Mouse (Mus musculus): ENCODE results near the gene Psmb7. TPM values are rescaled to one million over a fixed set of nuclear protein-coding genes. Genes with fewer than 3 reads are reported as not detected.

The Psmb7 gene
- polyA plus RNA-seq, 1 experiment, result 99.0 TPM

DNA sequence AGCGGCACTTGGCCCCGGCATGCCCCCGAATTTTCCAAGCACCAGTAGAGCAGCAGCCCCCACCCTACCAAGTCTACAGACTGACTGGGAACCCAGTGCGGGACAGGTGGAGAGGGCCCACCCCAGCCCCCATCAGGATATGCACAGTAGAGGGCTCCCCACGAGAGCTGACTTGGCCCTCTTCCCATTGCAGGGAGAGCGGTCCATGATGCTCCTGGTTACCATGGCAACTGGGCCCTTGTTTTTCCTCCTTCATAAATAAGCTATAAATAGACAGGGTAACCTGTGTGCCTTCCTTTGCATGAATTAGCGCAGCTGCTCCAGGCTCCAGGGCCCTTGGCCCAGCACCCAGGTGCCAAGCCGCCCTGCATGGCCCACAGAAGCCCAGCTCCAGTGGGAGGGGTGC lies 3.3 kb upstream of the Psmb7 start:
- no peaks in the 10 kb centered on the region; the same call in 1 of the 2 replicates for H3K27me3 ChIP-seq (ENCODE audit: control insufficient read depth, insufficient read depth, low read length)
- no peak for DNase-seq
- 84% methylated on average over 8 of the region's 8 CpGs for WGBS
- no peaks in the 10 kb centered on the region for H3K36me3 ChIP-seq (ENCODE audit: control insufficient read depth, insufficient read depth, low read length)
- no peak overlapping the region for H3K27ac ChIP-seq (ENCODE audit: control insufficient read depth, insufficient read depth, low read length)
- TF ChIP-seq CTCF (IDR thresholded peaks at IDR 0.05; ENCODE audit: borderline replicate concordance, control insufficient read depth, extremely low read depth, insufficient read depth, low read length, poor library complexity), result no peak
- no peak for TF ChIP-seq POLR2A (IDR thresholded peaks at IDR 0.05; ENCODE audit: control insufficient read depth, extremely low read depth, insufficient read depth, low read length, poor library complexity)
- H3K4me3 ChIP-seq (ENCODE audit: control insufficient read depth, insufficient read depth, low read length), result no peak overlapping the region
- peaks cover 5% of the 10 kb centered on the region for H3K4me1 ChIP-seq (replicated peaks; ENCODE audit: control insufficient read depth, insufficient read depth, low read length)

GRCm38 (mm10) chr2:38645936-38646335 lies 2.0 kb upstream of the Psmb7 start:
- DNase-seq, result peak; percentile 63
- 0% methylated on average over 3 of the region's 3 CpGs for WGBS
- Histone ChIP-seq H3K27me3 (ENCODE audit: control insufficient read depth, insufficient read depth, low read length) (no peaks in the 10 kb centered on the region; the same call in 1 of the 2 replicates), H3K4me3 (ENCODE audit: control insufficient read depth, insufficient read depth, low read length) (no peak overlapping the region), H3K27ac (ENCODE audit: control insufficient read depth, insufficient read depth, low read length) (no peak overlapping the region), H3K4me1 (replicated peaks; ENCODE audit: control insufficient read depth, insufficient read depth, low read length) (peaks cover 5% of the 10 kb centered on the region), H3K36me3 (ENCODE audit: control insufficient read depth, insufficient read depth, low read length) (peaks cover under 1% of the 10 kb centered on the region)
- no peak for TF ChIP-seq POLR2A (IDR thresholded peaks at IDR 0.05; ENCODE audit: control insufficient read depth, extremely low read depth, insufficient read depth, low read length, poor library complexity)
- peak; percentile 33; the same call in 1 of the 2 replicates for TF ChIP-seq CTCF (IDR thresholded peaks at IDR 0.05; ENCODE audit: borderline replicate concordance, control insufficient read depth, extremely low read depth, insufficient read depth, low read length, poor library complexity)

GRCm38 (mm10) chr2:38641761-38642160 lies 2.1 kb downstream of the Psmb7 start:
- no peak overlapping the region for H3K4me3 ChIP-seq (ENCODE audit: control insufficient read depth, insufficient read depth, low read length)
- peaks cover 28% of the 10 kb centered on the region for H3K36me3 ChIP-seq (ENCODE audit: control insufficient read depth, insufficient read depth, low read length)
- H3K4me1 ChIP-seq (replicated peaks; ENCODE audit: control insufficient read depth, insufficient read depth, low read length), result peaks cover 5% of the 10 kb centered on the region
- H3K27ac ChIP-seq (ENCODE audit: control insufficient read depth, insufficient read depth, low read length), result no peak overlapping the region
- no peak for DNase-seq
- WGBS, result 97% methylated on average over 1 of the region's 1 CpGs
- H3K27me3 ChIP-seq (ENCODE audit: control insufficient read depth, insufficient read depth, low read length), result no peaks in the 10 kb centered on the region; the same call in 1 of the 2 replicates
- no peak for TF ChIP-seq CTCF (IDR thresholded peaks at IDR 0.05; ENCODE audit: borderline replicate concordance, control insufficient read depth, extremely low read depth, insufficient read depth, low read length, poor library complexity)

- Histone ChIP-seq H3K27me3 (ENCODE audit: control insufficient read depth, insufficient read depth, low read length) (no peaks in the 10 kb centered on the region), H3K4me3 (ENCODE audit: control insufficient read depth, insufficient read depth, low read length) (no peak overlapping the region), H3K4me1 (replicated peaks; ENCODE audit: control insufficient read depth, insufficient read depth, low read length) (no peaks in the 10 kb centered on the region), H3K36me3 (ENCODE audit: control insufficient read depth, insufficient read depth, low read length) (peaks cover 64% of the 10 kb centered on the region), H3K27ac (ENCODE audit: control insufficient read depth, insufficient read depth, low read length) (no peak overlapping the region)
- WGBS, result 85% methylated on average over 4 of the region's 4 CpGs
- no peak for DNase-seq
- TF ChIP-seq CTCF (IDR thresholded peaks at IDR 0.05; ENCODE audit: borderline replicate concordance, control insufficient read depth, extremely low read depth, insufficient read depth, low read length, poor library complexity) (no peak), POLR2A (IDR thresholded peaks at IDR 0.05; ENCODE audit: control insufficient read depth, extremely low read depth, insufficient read depth, low read length, poor library complexity) (no peak)
Measured at GRCm38 (mm10) chr2:38637716-38638267, 6.1 kb downstream of the Psmb7 start.

GRCm38 (mm10) chr2:38630574-38630973 lies 13.3 kb downstream of the Psmb7 start:
- DNase-seq, result no peak
- TF ChIP-seq POLR2A (IDR thresholded peaks at IDR 0.05; ENCODE audit: control insufficient read depth, extremely low read depth, insufficient read depth, low read length, poor library complexity), result no peak
- no peak for TF ChIP-seq CTCF (IDR thresholded peaks at IDR 0.05; ENCODE audit: borderline replicate concordance, control insufficient read depth, extremely low read depth, insufficient read depth, low read length, poor library complexity)
- Histone ChIP-seq H3K36me3 (ENCODE audit: control insufficient read depth, insufficient read depth, low read length) (peaks cover 76% of the 10 kb centered on the region), H3K27ac (ENCODE audit: control insufficient read depth, insufficient read depth, low read length) (no peak overlapping the region), H3K4me1 (replicated peaks; ENCODE audit: control insufficient read depth, insufficient read depth, low read length) (no peaks in the 10 kb centered on the region), H3K4me3 (ENCODE audit: control insufficient read depth, insufficient read depth, low read length) (no peak overlapping the region), H3K27me3 (ENCODE audit: control insufficient read depth, insufficient read depth, low read length) (no peaks in the 10 kb centered on the region)
- WGBS, result 100% methylated on average over 2 of the region's 2 CpGs

DNA sequence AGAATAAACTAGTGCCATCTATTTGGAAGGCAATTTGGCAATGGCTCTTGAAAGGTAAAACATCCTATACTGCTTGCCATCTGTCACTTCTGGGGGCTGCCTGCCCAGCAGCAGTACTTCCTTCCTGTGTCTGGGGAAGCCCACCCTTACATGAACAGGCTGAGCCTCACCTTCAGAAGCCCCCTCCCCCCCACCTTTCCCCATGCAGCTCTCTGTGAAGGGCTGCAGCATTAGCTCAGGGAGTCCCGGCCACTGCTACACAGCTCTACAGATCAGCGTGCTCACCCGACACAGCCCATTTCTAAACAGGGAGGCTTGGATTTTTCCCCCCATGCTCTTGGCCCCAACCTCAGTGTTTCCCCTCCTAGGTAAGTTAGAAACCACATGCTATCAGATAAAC lies 14.4 kb downstream of the Psmb7 start:
- WGBS, result 98% methylated on average over 3 of the region's 3 CpGs
- Histone ChIP-seq H3K36me3 (ENCODE audit: control insufficient read depth, insufficient read depth, low read length) (peaks cover 65% of the 10 kb centered on the region), H3K4me3 (ENCODE audit: control insufficient read depth, insufficient read depth, low read length) (no peak overlapping the region), H3K27me3 (ENCODE audit: control insufficient read depth, insufficient read depth, low read length) (no peaks in the 10 kb centered on the region), H3K27ac (ENCODE audit: control insufficient read depth, insufficient read depth, low read length) (no peak overlapping the region), H3K4me1 (replicated peaks; ENCODE audit: control insufficient read depth, insufficient read depth, low read length) (no peaks in the 10 kb centered on the region)
- TF ChIP-seq CTCF (IDR thresholded peaks at IDR 0.05; ENCODE audit: borderline replicate concordance, control insufficient read depth, extremely low read depth, insufficient read depth, low read length, poor library complexity), result no peak
- TF ChIP-seq POLR2A (IDR thresholded peaks at IDR 0.05; ENCODE audit: control insufficient read depth, extremely low read depth, insufficient read depth, low read length, poor library complexity), result no peak
- DNase-seq, result no peak

DNA sequence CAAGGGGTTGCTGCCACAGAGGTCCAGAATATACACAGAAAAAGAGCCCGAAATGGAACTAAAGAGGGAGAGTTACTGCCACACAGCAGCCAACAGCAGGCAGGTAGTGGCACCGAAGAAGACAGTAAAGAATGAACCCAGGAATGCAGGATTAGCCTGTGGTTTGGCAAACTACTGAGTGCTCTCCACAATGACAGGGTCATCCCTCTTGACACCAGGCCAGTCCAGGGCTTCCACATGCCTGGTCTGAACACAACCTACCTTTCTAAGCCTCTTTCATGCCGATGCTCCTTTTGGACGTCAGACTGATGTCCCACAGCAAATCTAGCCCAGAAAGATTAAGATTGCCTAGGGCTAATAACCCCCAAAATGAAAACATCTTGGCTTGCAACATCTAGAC lies 15.1 kb downstream of the Psmb7 start:
- no peak for TF ChIP-seq CTCF (IDR thresholded peaks at IDR 0.05; ENCODE audit: borderline replicate concordance, control insufficient read depth, extremely low read depth, insufficient read depth, low read length, poor library complexity)
- TF ChIP-seq POLR2A (IDR thresholded peaks at IDR 0.05; ENCODE audit: control insufficient read depth, extremely low read depth, insufficient read depth, low read length, poor library complexity), result no peak
- 94% methylated on average over 4 of the region's 4 CpGs for WGBS
- no peak for DNase-seq
- H3K4me3 ChIP-seq (ENCODE audit: control insufficient read depth, insufficient read depth, low read length), result no peak overlapping the region
- H3K27me3 ChIP-seq (ENCODE audit: control insufficient read depth, insufficient read depth, low read length), result no peaks in the 10 kb centered on the region
- H3K27ac ChIP-seq (ENCODE audit: control insufficient read depth, insufficient read depth, low read length), result no peak overlapping the region
- no peaks in the 10 kb centered on the region for H3K4me1 ChIP-seq (replicated peaks; ENCODE audit: control insufficient read depth, insufficient read depth, low read length)
- peaks cover 59% of the 10 kb centered on the region for H3K36me3 ChIP-seq (ENCODE audit: control insufficient read depth, insufficient read depth, low read length)

Data from thymus, adult 2 months (tissue).